Mouse (Mus musculus): ENCODE data around the gene Ms4a10. TPM values are rescaled to one million over a fixed set of nuclear protein-coding genes. Genes with fewer than 3 reads are reported as not detected.

Ms4a10 gene
- total and polyA plus RNA-seq, 3 experiments: not detected

GRCm38 (mm10) chr19:10930641-10931040, 43.8 kb downstream of the Ms4a10 start:
- Histone ChIP-seq H3K79me2 (ENCODE audit: control insufficient read depth, insufficient read depth, low read length, poor library complexity) (no peaks in the 10 kb centered on the region), H3K36me3 (ENCODE audit: control insufficient read depth in 1 of 2, insufficient read depth in 2 of 2, low read length in 2 of 2) (no peaks in the 10 kb centered on the region), H3K9me3 (replicated peaks; ENCODE audit: insufficient read depth, low read length) (no peaks in the 10 kb centered on the region), H3K9ac (ENCODE audit: control insufficient read depth, low read depth, low read length, poor library complexity, severe bottlenecking) (no peak overlapping the region), H3K4me3 (ENCODE audit: control insufficient read depth in 1 of 2, insufficient read depth in 1 of 2, low read depth in 2 of 2, low read length in 2 of 2) (no peak overlapping the region), H3K27ac (ENCODE audit: control insufficient read depth, low read depth, low read length) (no peak overlapping the region), H3K4me1 (ENCODE audit: control insufficient read depth in 1 of 2, insufficient read depth in 2 of 2, low read length in 2 of 2) (peaks cover 0 to 10% of the 10 kb centered on the region in 2 experiments; a peak in 1 of 4 replicates), H3K27me3 (ENCODE audit: control insufficient read depth in 1 of 2, insufficient read depth in 2 of 2, low read length in 2 of 2) (peaks cover 2 to 4% of the 10 kb centered on the region in 2 experiments; a peak in 3 of 4 replicates)
- TF ChIP-seq MXI1 (IDR thresholded peaks at IDR 0.05; ENCODE audit: low read depth, low read length) (no peak), ZNF384 (IDR thresholded peaks at IDR 0.05; ENCODE audit: low read depth, low read length) (no peak), RAD21 (IDR thresholded peaks at IDR 0.05; ENCODE audit: low read depth, low read length) (no peak), POLR2A (IDR thresholded peaks at IDR 0.05; ENCODE audit: control insufficient read depth in 1 of 2, insufficient read depth in 1 of 2, low read depth in 1 of 2, low read length in 2 of 2, poor library complexity in 1 of 2) (no peak), ETS1 (IDR thresholded peaks at IDR 0.05; ENCODE audit: low read depth, low read length) (no peak), RCOR1 (IDR thresholded peaks at IDR 0.05; ENCODE audit: low read depth, low read length) (no peak), NELFE (IDR thresholded peaks at IDR 0.05; ENCODE audit: low read depth, low read length) (no peak), TBP (IDR thresholded peaks at IDR 0.05; ENCODE audit: low read depth, low read length) (no peak), NRF1 (IDR thresholded peaks at IDR 0.05; ENCODE audit: insufficient read depth, low read depth, low read length, poor library complexity, severe bottlenecking) (no peak), EP300 (IDR thresholded peaks at IDR 0.05; ENCODE audit: low read depth in 1 of 2, low read length in 2 of 2) (no peak), POLR2AphosphoS5 (IDR thresholded peaks at IDR 0.05; ENCODE audit: borderline replicate concordance, low read depth, low read length) (no peak), ZC3H11A (IDR thresholded peaks at IDR 0.05; ENCODE audit: low read depth, low read length) (no peak), CHD2 (IDR thresholded peaks at IDR 0.05; ENCODE audit: low read length) (no peak), SMC3 (IDR thresholded peaks at IDR 0.05; ENCODE audit: low read depth, low read length) (no peak), ZMIZ1 (IDR thresholded peaks at IDR 0.05; ENCODE audit: low read depth, low read length) (no peak), POLR2AphosphoS2 (IDR thresholded peaks at IDR 0.05; ENCODE audit: low read length) (no peak), KAT2A (conservative IDR thresholded peaks at IDR 0.05; ENCODE audit: low read depth, low read length) (no peak)
- no peak for DNase-seq (ENCODE audit: low read depth, low spot score)

GRCm38 (mm10) chr19:10926666-10927065, 47.8 kb downstream of the Ms4a10 start:
- Histone ChIP-seq H3K27me3 (ENCODE audit: control insufficient read depth in 1 of 2, insufficient read depth in 2 of 2, low read length in 2 of 2) (peaks cover 2 to 7% of the 10 kb centered on the region in 2 experiments), H3K9me3 (replicated peaks; ENCODE audit: insufficient read depth, low read length) (no peaks in the 10 kb centered on the region), H3K79me2 (ENCODE audit: control insufficient read depth, insufficient read depth, low read length, poor library complexity) (no peaks in the 10 kb centered on the region), H3K27ac (ENCODE audit: control insufficient read depth, low read depth, low read length) (no peak overlapping the region), H3K9ac (ENCODE audit: control insufficient read depth, low read depth, low read length, poor library complexity, severe bottlenecking) (no peak overlapping the region), H3K4me3 (ENCODE audit: control insufficient read depth in 1 of 2, insufficient read depth in 1 of 2, low read depth in 2 of 2, low read length in 2 of 2) (no peak overlapping the region), H3K4me1 (ENCODE audit: control insufficient read depth in 1 of 2, insufficient read depth in 2 of 2, low read length in 2 of 2) (peaks cover 0 to 2% of the 10 kb centered on the region in 2 experiments; a peak in 1 of 4 replicates), H3K36me3 (ENCODE audit: control insufficient read depth in 1 of 2, insufficient read depth in 2 of 2, low read length in 2 of 2) (no peaks in the 10 kb centered on the region)
- no peak for DNase-seq (ENCODE audit: low read depth, low spot score)
- TF ChIP-seq ZNF384 (IDR thresholded peaks at IDR 0.05; ENCODE audit: low read depth, low read length) (peak; percentile 47), SMC3 (IDR thresholded peaks at IDR 0.05; ENCODE audit: low read depth, low read length) (no peak), USF1 (IDR thresholded peaks at IDR 0.05; ENCODE audit: low read depth, low read length) (peak; percentile 40; the same call in 1 of the 2 replicates)
